Mouse (Mus musculus) cortical plate, adult 2 months (tissue): ENCODE results near the gene Ptpn12. TPM values are rescaled to one million over a fixed set of nuclear protein-coding genes. Genes with fewer than 3 reads are reported as not detected.

Experiments used
- H3K27ac ChIP-seq: fragments of 200-500 bp; 2 replicates; pipeline ENCODE4 v1.5.1; 2012; ENCODE audit warnings: low read length, control low read depth, inconsistent platforms; ENCODE audit not compliant: insufficient read depth
- H3K4me1 ChIP-seq: fragments of 200-500 bp; 2 replicates; pipeline ENCODE4 v1.6.1; 2011; ENCODE audit warnings: low read length; ENCODE audit not compliant: control insufficient read depth, insufficient read depth
- H3K4me3 ChIP-seq: fragments of 200-500 bp; 2 replicates; pipeline ENCODE4 v1.5.1; 2011; ENCODE audit warnings: mild to moderate bottlenecking, low read length, control low read depth; ENCODE audit not compliant: insufficient read depth
- CTCF ChIP-seq: fragments of 200-500 bp; IDR thresholded peaks from 2 replicates; pipeline ENCODE4 v1.5.1; 2011; ENCODE audit warnings: mild to moderate bottlenecking, control low read depth, low read length; ENCODE audit not compliant: insufficient read depth; ENCODE audit errors: extremely low read depth
- POLR2A ChIP-seq: fragments of 200-500 bp; IDR thresholded peaks from 2 replicates; pipeline ENCODE4 v1.6.1; 2011; ENCODE audit warnings: mild to moderate bottlenecking, low read length, control low read depth; ENCODE audit not compliant: insufficient read depth; ENCODE audit errors: extremely low read depth
- polyA plus RNA-seq: library from polyadenylated mRNA; depleted of rRNA; stranded (reverse); fragments of >200 nt; gene quantifications from 2 replicates; pipeline ENCODE4 v1.2.3, GENCODE M21; 2012

Gene Ptpn12
- polyA plus RNA-seq, 1 experiment: 54.2 TPM

GRCm38 (mm10) chr5:21033382-21034056 lies 22.2 kb downstream of the Ptpn12 start:
- peaks cover 6% of the 10 kb centered on the region; the same call in 1 of the 2 replicates for H3K4me1 ChIP-seq
- H3K4me3 ChIP-seq: no peak overlapping the region
- no peak for TF ChIP-seq POLR2A
- TF ChIP-seq CTCF: no peak
- no peak overlapping the region for H3K27ac ChIP-seq

DNA sequence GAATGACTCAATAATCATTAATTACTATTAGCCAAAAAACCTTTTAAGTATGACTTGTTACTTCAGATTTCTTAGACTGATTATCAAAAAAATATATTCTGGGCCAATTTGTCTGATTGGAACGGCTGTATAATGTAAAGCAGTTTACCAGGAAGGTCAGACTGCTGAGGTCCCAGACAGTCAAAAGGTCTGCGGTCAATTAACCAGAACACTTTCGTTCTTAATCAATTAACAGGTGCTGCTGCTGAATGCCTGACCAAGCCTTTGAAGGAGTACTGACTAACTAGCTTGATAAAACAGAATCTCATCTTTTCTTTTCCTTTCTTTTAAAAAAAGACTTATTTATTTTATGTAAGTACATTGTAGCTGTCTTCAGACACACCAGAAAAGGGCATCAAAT lies 23.1 kb downstream of the Ptpn12 start:
- Histone ChIP-seq H3K27ac (no peak overlapping the region), H3K4me1 (peaks cover 6% of the 10 kb centered on the region; the same call in 1 of the 2 replicates), H3K4me3 (no peak overlapping the region)
- TF ChIP-seq CTCF (no peak), POLR2A (no peak)

- TF ChIP-seq CTCF (no peak), POLR2A (no peak)
These were observed 25.5 kb downstream of the Ptpn12 start for GRCm38 (mm10) chr5:21030226-21030625.

GRCm38 (mm10) chr5:21017075-21017474 lies 38.6 kb downstream of the Ptpn12 start:
- H3K27ac ChIP-seq: no peak overlapping the region
- TF ChIP-seq POLR2A: no peak
- TF ChIP-seq CTCF: no peak
- no peaks in the 10 kb centered on the region for H3K4me1 ChIP-seq

More at GRCm38 (mm10) chr5:21030226-21030625, 25.5 kb downstream of the Ptpn12 start:
- no peak overlapping the region for H3K4me3 ChIP-seq
- peaks cover 6% of the 10 kb centered on the region; the same call in 1 of the 2 replicates for H3K4me1 ChIP-seq
- no peak overlapping the region for H3K27ac ChIP-seq

DNA sequence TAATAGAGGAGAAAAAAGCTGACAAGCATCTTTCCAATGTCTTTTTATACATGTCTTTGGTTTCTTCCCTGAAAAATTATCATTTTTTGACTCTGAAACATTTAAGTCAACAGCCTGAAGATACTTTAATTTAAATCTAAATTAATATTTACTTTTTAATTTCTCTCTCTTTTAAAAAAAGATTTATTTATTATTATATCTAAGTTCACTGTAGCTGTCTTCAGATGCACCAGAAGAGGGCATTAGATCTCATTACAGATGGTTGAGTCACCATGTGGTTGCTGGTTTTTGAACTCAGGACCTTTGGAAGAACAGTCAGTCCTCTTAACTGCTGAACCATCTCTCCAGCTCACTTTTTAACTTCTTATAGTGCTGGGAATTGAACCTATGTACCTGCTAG lies 44.8 kb downstream of the Ptpn12 start:
- no peak overlapping the region for H3K27ac ChIP-seq
- no peak for TF ChIP-seq CTCF
- no peak for TF ChIP-seq POLR2A
- no peaks in the 10 kb centered on the region for H3K4me1 ChIP-seq
- H3K4me3 ChIP-seq: no peak overlapping the region

More at GRCm38 (mm10) chr5:21017075-21017474, 38.6 kb downstream of the Ptpn12 start:
- no peak overlapping the region for H3K4me3 ChIP-seq

GRCm38 (mm10) chr5:21002723-21003122 lies 53.0 kb downstream of the Ptpn12 start:
- TF ChIP-seq POLR2A (no peak), CTCF (no peak)
- Histone ChIP-seq H3K4me1 (no peaks in the 10 kb centered on the region), H3K27ac (no peak overlapping the region), H3K4me3 (no peak overlapping the region)

DNA sequence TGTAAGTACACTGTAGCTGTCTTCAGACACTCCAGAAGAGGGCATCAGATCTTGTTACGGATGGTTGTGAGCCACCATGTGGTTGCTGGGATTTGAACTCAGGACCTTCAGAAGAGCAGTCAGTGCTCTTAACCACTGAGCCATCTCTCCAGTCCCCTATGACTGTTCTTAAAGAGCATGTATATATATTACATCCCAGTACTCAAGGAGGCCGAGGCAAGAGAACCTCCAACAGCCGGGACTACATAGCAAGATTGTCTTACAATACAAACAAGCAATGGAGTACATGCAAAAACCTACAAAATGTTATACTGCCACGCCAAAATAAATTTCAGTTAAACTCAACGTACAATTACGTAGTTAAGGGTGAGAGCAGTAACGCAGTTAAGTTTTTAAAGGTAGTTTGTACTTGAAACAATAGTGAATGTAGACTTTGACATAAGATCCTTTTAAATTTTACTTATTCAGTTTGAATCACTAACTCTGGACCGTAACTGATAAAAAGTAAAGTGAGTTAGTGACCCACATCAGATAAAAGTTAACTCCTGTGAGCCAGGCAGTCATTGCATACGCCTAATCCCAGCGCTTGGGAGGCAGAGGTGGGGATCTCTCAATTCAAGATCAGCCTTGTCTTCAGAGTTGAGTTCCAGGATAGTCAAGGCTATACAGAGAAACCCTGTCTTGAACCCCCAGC lies 53.9 kb downstream of the Ptpn12 start:
- no peaks in the 10 kb centered on the region for H3K4me1 ChIP-seq
- H3K27ac ChIP-seq: no peak overlapping the region
- H3K4me3 ChIP-seq: no peak overlapping the region
- TF ChIP-seq POLR2A: no peak
- TF ChIP-seq CTCF: no peak

GRCm38 (mm10) chr5:20998427-20998826 lies 57.3 kb downstream of the Ptpn12 start:
- H3K27ac ChIP-seq: no peak overlapping the region
- TF ChIP-seq CTCF (no peak), POLR2A (no peak)
- H3K4me1 ChIP-seq: no peaks in the 10 kb centered on the region
- no peak overlapping the region for H3K4me3 ChIP-seq

DNA sequence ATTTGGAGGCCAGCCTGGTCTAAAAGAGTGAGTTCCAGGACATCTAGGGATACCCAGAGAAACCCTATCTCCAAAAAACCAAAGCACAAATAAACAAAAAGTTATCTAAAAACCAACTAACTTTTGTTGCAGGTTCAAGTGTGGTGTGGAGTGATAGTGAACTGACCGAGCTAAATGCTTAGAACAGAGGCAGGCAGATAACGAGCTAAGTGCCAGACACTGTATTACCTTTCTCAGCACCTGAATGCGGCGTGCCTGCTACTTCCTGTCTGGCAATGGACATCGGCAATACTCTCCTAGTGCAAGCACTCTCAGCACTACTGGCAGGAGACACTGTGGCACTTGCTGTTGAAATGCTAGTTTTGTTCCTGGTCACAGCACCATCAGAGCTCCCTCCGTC lies 58.2 kb downstream of the Ptpn12 start:
- TF ChIP-seq CTCF: no peak
- no peak for TF ChIP-seq POLR2A
- H3K4me3 ChIP-seq: no peak overlapping the region
- H3K27ac ChIP-seq: no peak overlapping the region
- no peaks in the 10 kb centered on the region for H3K4me1 ChIP-seq
